Mouse (Mus musculus) kidney, adult 11 months (tissue): ENCODE data around the gene Cnot10.

ENCODE experiments used
- DNase-seq: peaks from one replicate; pipeline ENCODE4 v3.0.0; 2022

Gene Cnot10

GRCm38 (mm10) chr9:114639839-114640646 lies at the start of gene Cnot10:
Cnot10 (minus strand) TSS chr9:114640184.
- DNase-seq, result peak; percentile 96

GRCm38 (mm10) chr9:114688953-114689407 lies 49.0 kb upstream of the Cnot10 start:
- DNase-seq, result no peak

- peak; percentile 97 for DNase-seq
Observed at GRCm38 (mm10) chr9:114688252-114688952, 48.4 kb upstream of the Cnot10 start, which contains the start of gene Dync1li1. Dync1li1 (plus strand) TSS chr9:114688790.

- no peak for DNase-seq
Observed at GRCm38 (mm10) chr9:114687639-114688038, 47.7 kb upstream of the Cnot10 start.

DNA sequence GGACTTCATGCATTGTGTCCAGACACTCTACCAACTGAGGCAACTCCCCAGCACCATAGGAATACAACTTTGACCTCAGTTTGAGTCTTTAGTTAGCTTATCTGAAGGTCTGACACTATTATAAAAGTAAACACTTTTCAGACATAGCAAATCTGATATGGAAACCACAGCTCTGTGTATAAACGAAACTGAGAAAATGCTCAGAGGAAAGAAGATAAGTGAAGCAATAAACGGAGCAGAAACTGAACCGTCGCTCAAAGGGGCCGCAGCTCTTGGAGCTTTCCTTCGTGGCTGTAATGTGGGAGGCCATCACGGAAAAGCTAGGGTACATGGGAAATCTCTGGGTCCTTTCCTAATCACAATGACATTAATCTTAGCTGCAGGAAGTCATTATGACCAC lies 46.3 kb upstream of the Cnot10 start:
- no peak for DNase-seq

GRCm38 (mm10) chr9:114682193-114682592 lies 42.2 kb upstream of the Cnot10 start:
- no peak for DNase-seq

GRCm38 (mm10) chr9:114680531-114680930 lies 40.5 kb upstream of the Cnot10 start:
- DNase-seq, result no peak

DNA sequence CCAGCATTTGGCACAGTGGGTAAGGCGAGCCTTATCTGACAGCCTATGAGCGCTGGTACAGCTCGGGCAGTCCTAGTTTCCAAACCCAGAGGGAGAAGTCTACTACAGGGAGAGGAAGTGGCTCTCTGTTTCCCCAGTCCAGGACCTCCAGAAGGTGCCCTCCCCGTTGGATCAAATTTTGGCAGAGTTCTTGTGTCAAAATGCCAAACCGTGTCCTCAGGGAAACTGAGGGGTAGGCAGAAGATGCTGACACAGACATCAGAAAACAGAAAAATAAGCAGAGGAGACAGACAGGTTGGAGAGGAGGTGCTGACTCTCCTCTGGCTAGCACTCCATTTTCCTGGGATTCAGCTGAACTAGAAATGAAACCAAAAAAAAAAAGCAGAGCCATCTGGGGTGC lies 40.0 kb upstream of the Cnot10 start:
- DNase-seq, result no peak

DNA sequence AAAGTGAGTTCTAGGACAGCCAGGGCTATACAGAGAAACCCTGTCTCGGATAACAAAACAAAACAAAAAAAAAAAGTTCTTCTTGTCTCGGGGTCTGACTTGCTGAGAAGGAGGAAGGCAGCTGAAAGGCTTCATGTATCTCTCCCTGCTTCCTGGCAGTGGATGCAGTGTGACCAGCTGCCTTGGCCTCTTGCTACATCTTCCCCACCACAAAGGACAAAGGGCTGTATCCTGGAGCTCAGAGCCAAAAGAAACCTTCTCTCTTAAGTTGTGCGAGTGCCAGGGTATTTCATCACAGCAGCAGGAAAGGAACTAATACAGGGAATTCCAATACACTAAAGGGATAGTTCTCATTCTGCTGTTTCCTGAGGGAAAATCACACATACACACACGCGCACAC lies 38.6 kb upstream of the Cnot10 start:
- DNase-seq, result no peak

DNA sequence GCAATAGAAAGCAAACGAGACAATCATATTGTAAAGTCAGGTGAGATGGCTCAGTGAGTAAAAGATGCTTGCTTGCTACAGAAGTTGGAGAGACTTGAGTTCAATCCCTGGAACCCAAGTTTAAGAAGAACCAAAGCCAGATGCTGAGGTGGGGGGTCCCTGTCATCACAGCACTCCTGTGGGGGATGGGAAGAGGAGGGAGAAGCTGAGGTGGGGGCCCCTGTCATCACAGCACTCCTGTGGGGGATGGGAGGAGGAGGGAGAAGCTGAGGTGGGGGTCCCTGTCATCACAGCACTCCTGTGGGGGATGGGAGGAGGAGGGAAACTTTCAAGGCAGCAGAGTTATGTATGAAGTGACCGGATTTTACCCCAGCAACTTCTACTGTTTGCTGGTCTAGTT lies 33.6 kb upstream of the Cnot10 start:
- DNase-seq, result no peak

DNA sequence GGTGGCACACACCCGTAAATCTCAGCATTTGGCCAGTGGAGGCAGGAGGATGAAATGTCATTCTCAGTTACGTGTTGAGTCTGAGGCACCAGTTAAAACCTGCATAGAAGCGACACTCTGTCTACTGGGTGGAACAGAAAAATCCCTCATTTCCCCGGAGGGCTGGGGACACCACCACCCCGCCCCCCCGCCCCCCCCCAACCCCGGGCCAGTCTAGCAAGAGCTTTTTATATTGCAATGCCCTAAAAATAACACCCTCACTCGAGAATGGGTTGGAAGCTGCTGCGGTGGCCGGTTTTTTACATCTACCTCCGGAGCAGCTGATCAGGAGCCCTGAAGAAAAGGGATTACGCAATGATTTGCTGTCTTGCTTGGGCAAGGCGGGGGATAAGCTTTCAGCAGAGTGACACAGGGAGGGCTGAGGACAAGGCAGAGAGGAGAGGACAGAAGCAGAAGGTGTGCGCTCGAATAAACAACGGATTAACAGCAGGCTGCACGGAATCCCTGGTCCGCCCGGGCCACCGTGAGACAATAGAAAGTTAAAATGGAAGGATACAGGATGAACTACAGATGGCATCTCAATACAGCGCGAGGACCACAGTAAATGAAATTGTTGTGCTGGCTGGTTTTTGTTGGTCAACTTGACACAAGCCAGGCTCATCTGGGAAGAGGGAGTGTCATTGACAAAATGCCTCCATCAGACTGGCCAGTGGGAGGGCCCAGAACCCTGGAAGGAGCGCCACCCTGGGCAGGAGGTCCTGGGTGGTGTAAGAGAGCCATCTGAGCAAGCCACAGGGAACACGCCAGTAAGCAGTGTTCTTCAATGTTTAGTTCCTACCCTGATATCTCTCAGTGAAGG lies 32.9 kb upstream of the Cnot10 start:
- DNase-seq, result no peak

DNA sequence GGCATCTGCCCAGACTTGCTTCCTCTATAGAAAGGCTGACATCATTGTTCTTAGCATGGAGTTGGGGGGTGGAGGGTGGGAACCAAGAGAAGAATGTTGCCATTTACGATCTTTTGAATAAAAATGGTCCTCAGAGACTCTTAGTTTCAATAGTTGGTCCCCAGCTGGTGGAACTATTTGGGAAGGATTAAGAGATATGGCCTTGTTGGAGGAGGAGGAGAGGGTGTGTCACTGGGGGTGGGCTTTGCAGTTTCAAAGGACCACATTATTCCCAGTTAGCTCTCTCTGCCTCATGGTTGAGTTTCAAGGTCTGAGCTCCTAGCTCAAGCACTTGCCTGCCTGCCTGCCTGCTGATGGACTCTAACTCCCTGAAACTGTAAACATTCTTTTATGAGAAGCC lies 32.0 kb upstream of the Cnot10 start:
- no peak for DNase-seq

DNA sequence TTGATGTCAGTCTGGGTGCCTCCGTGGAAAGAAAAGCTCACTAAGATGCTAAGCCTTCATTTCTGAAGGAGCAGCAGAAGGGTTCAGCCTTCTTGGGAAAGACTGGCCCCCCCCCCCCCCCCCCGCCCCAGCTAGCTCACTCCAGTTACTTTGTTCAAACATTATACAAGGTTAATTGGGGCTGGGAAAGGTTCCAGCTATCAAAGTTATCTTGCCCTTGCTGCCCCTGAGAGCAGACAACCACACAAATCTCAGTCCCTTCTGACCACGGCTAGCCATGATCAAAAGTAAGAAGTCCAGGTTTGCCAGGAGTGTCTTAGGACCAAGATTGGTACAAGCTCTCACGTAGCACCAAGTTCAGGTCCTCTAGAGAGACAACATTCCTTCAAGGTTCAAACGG lies 29.0 kb upstream of the Cnot10 start:
- DNase-seq, result peak; percentile 43

GRCm38 (mm10) chr9:114668047-114668446 lies 28.1 kb upstream of the Cnot10 start:
- DNase-seq, result no peak

- DNase-seq, result no peak
Observed at GRCm38 (mm10) chr9:114666858-114667257, 26.9 kb upstream of the Cnot10 start.

DNA sequence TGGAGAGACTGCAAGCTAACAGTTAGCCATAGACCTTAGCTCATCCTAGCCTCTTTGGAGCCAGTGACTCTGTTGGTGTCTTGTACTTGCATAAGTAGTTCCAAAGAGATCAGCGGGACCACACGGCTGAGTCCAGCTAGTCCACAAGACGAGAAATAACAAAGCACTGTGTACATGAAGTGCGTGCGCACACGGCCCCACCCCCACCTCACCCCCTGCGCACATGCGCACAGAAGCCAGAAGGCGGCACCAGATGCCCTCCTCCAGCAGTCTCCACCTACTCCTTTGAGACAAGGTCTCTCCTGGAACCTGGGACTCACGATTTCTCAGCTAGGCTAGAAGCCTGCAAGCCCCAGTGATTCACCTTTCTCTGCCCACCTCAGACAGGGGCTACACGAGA lies 23.8 kb upstream of the Cnot10 start:
- no peak for DNase-seq

- DNase-seq, result peak; percentile 20
Observed at GRCm38 (mm10) chr9:114661991-114662390, 22.0 kb upstream of the Cnot10 start.

DNA sequence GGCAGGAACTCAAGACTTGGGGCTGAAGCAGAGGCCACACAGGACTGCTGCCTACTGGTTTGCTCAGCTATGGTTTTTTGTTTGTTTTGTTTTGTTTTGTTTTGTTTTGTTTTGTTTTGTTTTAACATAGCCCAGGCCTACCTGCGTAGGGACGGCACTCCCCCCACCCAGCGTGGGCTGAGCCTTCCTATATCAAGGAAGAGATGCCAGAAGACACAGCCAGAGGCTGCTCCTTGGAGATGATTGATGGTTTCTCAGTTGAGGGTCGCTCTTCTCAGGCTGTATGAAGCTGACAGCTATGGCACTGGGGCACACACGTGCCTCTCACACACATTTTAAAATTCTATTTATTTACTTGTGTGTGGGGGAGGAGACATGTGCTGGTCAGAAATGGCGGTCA lies 21.0 kb upstream of the Cnot10 start:
- no peak for DNase-seq

GRCm38 (mm10) chr9:114660506-114660905 lies 20.5 kb upstream of the Cnot10 start:
- no peak for DNase-seq

GRCm38 (mm10) chr9:114656701-114657100 lies 16.7 kb upstream of the Cnot10 start:
- DNase-seq, result no peak

DNA sequence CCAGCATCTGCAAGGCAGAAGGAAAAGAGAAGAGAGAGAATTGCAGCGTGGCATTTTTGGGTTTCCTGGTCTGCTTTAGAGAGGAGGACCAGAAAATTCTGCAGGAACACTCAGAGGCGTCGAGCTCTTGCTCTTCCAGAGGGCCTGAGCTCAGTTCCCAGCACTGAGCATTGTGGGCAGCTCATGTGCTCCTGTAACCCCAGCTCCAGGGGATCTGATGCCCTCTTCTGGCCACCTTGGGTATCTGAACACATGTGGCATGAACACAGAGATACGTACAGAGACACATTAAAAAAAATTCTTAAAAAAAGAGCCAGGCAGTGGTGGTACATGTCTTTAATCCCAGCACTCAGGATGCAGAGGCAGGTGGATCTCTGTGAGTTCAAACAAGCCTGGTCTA lies 15.4 kb upstream of the Cnot10 start:
- DNase-seq, result no peak

- no peak for DNase-seq
Observed at GRCm38 (mm10) chr9:114650938-114651634, 11.1 kb upstream of the Cnot10 start.

DNA sequence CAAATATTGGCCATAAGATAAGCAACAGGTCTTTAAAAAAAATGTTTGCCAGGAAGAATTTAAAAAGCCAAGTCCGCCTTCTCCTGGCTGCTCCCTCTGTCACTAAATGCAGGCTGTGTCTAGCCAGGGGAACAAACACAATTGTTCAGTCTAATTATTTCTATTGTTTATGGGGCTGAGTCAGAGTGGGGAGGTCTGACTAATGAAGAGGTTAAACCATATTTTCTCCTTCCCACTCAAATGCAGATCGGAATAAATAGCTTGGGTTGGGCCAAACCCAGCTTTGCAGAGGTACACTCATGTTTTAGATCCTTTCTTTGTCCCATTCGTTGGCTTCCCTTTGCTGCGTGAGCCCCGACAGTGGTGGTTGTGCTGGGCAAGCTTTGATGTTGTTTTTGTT lies 9.4 kb upstream of the Cnot10 start:
- no peak for DNase-seq
